Mouse (Mus musculus): ENCODE results near the gene Eif4g2. TPM values are rescaled to one million over a fixed set of nuclear protein-coding genes. Genes with fewer than 3 reads are reported as not detected.

Gene Eif4g2
- polyA plus RNA-seq, 1 experiment: 161 TPM

- 94% methylated on average over 2 of the region's 2 CpGs for WGBS
- no peak for TF ChIP-seq CTCF (conservative IDR thresholded peaks at IDR 0.05; ENCODE audit: insufficient read depth, insufficient read length, low read depth, low read length)
- TF ChIP-seq POLR2A (IDR thresholded peaks at IDR 0.05; ENCODE audit: low read depth, low read length): no peak
- no peaks in the 10 kb centered on the region for H3K27me3 ChIP-seq (replicated peaks; ENCODE audit: control insufficient read depth, insufficient read depth, low read length)
- no peaks in the 10 kb centered on the region for H3K4me1 ChIP-seq (ENCODE audit: control insufficient read depth, insufficient read depth, low read length)
- no peak for DNase-seq
- H3K27ac ChIP-seq (ENCODE audit: insufficient read depth, low read depth, low read length): no peak overlapping the region
- H3K4me3 ChIP-seq (ENCODE audit: insufficient read depth, low read depth, low read length): no peak overlapping the region
- H3K36me3 ChIP-seq (ENCODE audit: control insufficient read depth, insufficient read depth, low read length): peaks cover 57% of the 10 kb centered on the region
These were observed 12.7 kb downstream of the Eif4g2 start for GRCm38 (mm10) chr7:111070167-111070496.

- Histone ChIP-seq H3K4me3 (ENCODE audit: insufficient read depth, low read depth, low read length) (no peak overlapping the region), H3K27ac (ENCODE audit: insufficient read depth, low read depth, low read length) (no peak overlapping the region), H3K4me1 (ENCODE audit: control insufficient read depth, insufficient read depth, low read length) (no peaks in the 10 kb centered on the region), H3K36me3 (ENCODE audit: control insufficient read depth, insufficient read depth, low read length) (peaks cover 52% of the 10 kb centered on the region), H3K27me3 (replicated peaks; ENCODE audit: control insufficient read depth, insufficient read depth, low read length) (no peaks in the 10 kb centered on the region)
- TF ChIP-seq CTCF (conservative IDR thresholded peaks at IDR 0.05; ENCODE audit: insufficient read depth, insufficient read length, low read depth, low read length) (no peak), POLR2A (IDR thresholded peaks at IDR 0.05; ENCODE audit: low read depth, low read length) (no peak)
- no peak for DNase-seq
- WGBS: 92% methylated on average over 7 of the region's 7 CpGs
These were observed 13.2 kb downstream of the Eif4g2 start for GRCm38 (mm10) chr7:111069439-111070166.

- H3K27me3 ChIP-seq (replicated peaks; ENCODE audit: control insufficient read depth, insufficient read depth, low read length): no peaks in the 10 kb centered on the region
- H3K4me1 ChIP-seq (ENCODE audit: control insufficient read depth, insufficient read depth, low read length): no peaks in the 10 kb centered on the region
- H3K36me3 ChIP-seq (ENCODE audit: control insufficient read depth, insufficient read depth, low read length): peaks cover 41% of the 10 kb centered on the region
- no peak for DNase-seq
- H3K27ac ChIP-seq (ENCODE audit: insufficient read depth, low read depth, low read length): no peak overlapping the region
- 94% methylated on average over 3 of the region's 3 CpGs for WGBS
- H3K4me3 ChIP-seq (ENCODE audit: insufficient read depth, low read depth, low read length): no peak overlapping the region
- TF ChIP-seq CTCF (conservative IDR thresholded peaks at IDR 0.05; ENCODE audit: insufficient read depth, insufficient read length, low read depth, low read length) (no peak), POLR2A (IDR thresholded peaks at IDR 0.05; ENCODE audit: low read depth, low read length) (no peak)
These were observed 14.6 kb downstream of the Eif4g2 start for GRCm38 (mm10) chr7:111068181-111068580.

GRCm38 (mm10) chr7:111062971-111063370 lies 19.9 kb downstream of the Eif4g2 start:
- no peaks in the 10 kb centered on the region for H3K4me1 ChIP-seq (ENCODE audit: control insufficient read depth, insufficient read depth, low read length)
- DNase-seq: no peak
- 79% methylated on average over 1 of the region's 1 CpGs for WGBS
- no peak for TF ChIP-seq POLR2A (IDR thresholded peaks at IDR 0.05; ENCODE audit: low read depth, low read length)
- no peak for TF ChIP-seq CTCF (conservative IDR thresholded peaks at IDR 0.05; ENCODE audit: insufficient read depth, insufficient read length, low read depth, low read length)
- H3K4me3 ChIP-seq (ENCODE audit: insufficient read depth, low read depth, low read length): no peak overlapping the region
- H3K27ac ChIP-seq (ENCODE audit: insufficient read depth, low read depth, low read length): no peak overlapping the region
- no peaks in the 10 kb centered on the region for H3K27me3 ChIP-seq (replicated peaks; ENCODE audit: control insufficient read depth, insufficient read depth, low read length)
- H3K36me3 ChIP-seq (ENCODE audit: control insufficient read depth, insufficient read depth, low read length): peaks cover 3% of the 10 kb centered on the region

GRCm38 (mm10) chr7:111059527-111059926 lies 23.3 kb downstream of the Eif4g2 start:
- H3K4me3 ChIP-seq (ENCODE audit: insufficient read depth, low read depth, low read length): no peak overlapping the region
- DNase-seq: no peak
- H3K27me3 ChIP-seq (replicated peaks; ENCODE audit: control insufficient read depth, insufficient read depth, low read length): no peaks in the 10 kb centered on the region
- TF ChIP-seq POLR2A (IDR thresholded peaks at IDR 0.05; ENCODE audit: low read depth, low read length) (no peak), CTCF (conservative IDR thresholded peaks at IDR 0.05; ENCODE audit: insufficient read depth, insufficient read length, low read depth, low read length) (no peak)
- 73% methylated on average over 5 of the region's 5 CpGs for WGBS
- no peak overlapping the region for H3K27ac ChIP-seq (ENCODE audit: insufficient read depth, low read depth, low read length)
- no peaks in the 10 kb centered on the region for H3K4me1 ChIP-seq (ENCODE audit: control insufficient read depth, insufficient read depth, low read length)
- peaks cover 2% of the 10 kb centered on the region; the same call in 1 of the 2 replicates for H3K36me3 ChIP-seq (ENCODE audit: control insufficient read depth, insufficient read depth, low read length)

- no peak overlapping the region for H3K27ac ChIP-seq (ENCODE audit: insufficient read depth, low read depth, low read length)
- WGBS: 79% methylated on average over 3 of the region's 3 CpGs
- TF ChIP-seq CTCF (conservative IDR thresholded peaks at IDR 0.05; ENCODE audit: insufficient read depth, insufficient read length, low read depth, low read length) (no peak), POLR2A (IDR thresholded peaks at IDR 0.05; ENCODE audit: low read depth, low read length) (no peak)
- H3K27me3 ChIP-seq (replicated peaks; ENCODE audit: control insufficient read depth, insufficient read depth, low read length): no peaks in the 10 kb centered on the region
- DNase-seq: no peak
- H3K36me3 ChIP-seq (ENCODE audit: control insufficient read depth, insufficient read depth, low read length): peaks cover 2% of the 10 kb centered on the region; the same call in 1 of the 2 replicates
- no peaks in the 10 kb centered on the region for H3K4me1 ChIP-seq (ENCODE audit: control insufficient read depth, insufficient read depth, low read length)
- no peak overlapping the region for H3K4me3 ChIP-seq (ENCODE audit: insufficient read depth, low read depth, low read length)
These were observed 26.7 kb downstream of the Eif4g2 start for GRCm38 (mm10) chr7:111055984-111056657.

GRCm38 (mm10) chr7:111055221-111055620 lies 27.6 kb downstream of the Eif4g2 start:
- H3K4me3 ChIP-seq (ENCODE audit: insufficient read depth, low read depth, low read length): no peak overlapping the region
- no peaks in the 10 kb centered on the region for H3K27me3 ChIP-seq (replicated peaks; ENCODE audit: control insufficient read depth, insufficient read depth, low read length)
- DNase-seq: no peak
- H3K27ac ChIP-seq (ENCODE audit: insufficient read depth, low read depth, low read length): no peak overlapping the region
- 88% methylated on average over 19 of the region's 19 CpGs for WGBS
- peaks cover 4% of the 10 kb centered on the region; the same call in 1 of the 2 replicates for H3K4me1 ChIP-seq (ENCODE audit: control insufficient read depth, insufficient read depth, low read length)
- TF ChIP-seq POLR2A (IDR thresholded peaks at IDR 0.05; ENCODE audit: low read depth, low read length): no peak
- TF ChIP-seq CTCF (conservative IDR thresholded peaks at IDR 0.05; ENCODE audit: insufficient read depth, insufficient read length, low read depth, low read length): no peak
- peaks cover 2% of the 10 kb centered on the region; the same call in 1 of the 2 replicates for H3K36me3 ChIP-seq (ENCODE audit: control insufficient read depth, insufficient read depth, low read length)

Measured in kidney, adult 2 months (tissue).